Mouse (Mus musculus) fibroblast of lung, adult 2 months (primary cell): Measurements from ENCODE around the gene Ak2.
A peak's percentile ranks its signal among the peaks of the same experiment; 100 is the strongest.

Source experiments
- DNase-seq: peaks from one replicate; pipeline ENCODE4 v3.0.0-alpha.2; 2011; ENCODE audit warnings: low read depth

Gene Ak2

DNA sequence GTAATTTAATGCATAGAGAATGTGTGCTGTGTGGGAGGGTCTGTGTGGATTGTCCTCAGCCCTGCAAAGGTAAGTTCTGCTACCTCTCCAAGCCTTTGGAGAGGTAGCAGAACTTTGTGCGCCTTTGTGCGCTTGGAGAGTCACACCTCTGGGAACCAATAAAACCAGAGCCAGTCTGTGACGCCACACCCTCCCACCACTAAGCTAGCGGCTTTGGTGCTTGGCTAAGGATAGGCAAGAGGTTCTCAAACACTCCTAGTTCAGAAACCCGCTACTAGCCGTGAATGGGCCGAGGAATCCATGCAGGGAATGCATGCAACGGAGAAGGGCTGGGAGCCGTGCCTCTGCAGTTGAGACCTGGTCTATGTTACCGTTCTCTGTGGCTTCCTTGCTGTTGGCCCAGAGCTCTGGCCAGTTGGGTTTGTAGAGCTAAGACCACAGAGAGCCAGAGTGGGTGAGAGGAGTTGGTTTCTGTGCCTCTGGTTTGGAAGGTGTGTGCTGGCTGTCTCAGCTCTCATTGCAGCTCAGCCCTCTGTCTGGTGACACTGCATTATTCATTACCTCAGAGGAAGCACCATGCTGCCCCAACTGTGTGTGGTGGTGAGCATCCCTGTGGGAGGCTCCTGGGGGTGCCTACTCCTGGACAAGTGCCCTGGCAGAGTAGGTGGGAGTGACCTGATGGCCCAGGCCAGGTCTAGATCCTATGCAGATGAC lies 21.6 kb downstream of the Ak2 start:
- no peak for DNase-seq

DNA sequence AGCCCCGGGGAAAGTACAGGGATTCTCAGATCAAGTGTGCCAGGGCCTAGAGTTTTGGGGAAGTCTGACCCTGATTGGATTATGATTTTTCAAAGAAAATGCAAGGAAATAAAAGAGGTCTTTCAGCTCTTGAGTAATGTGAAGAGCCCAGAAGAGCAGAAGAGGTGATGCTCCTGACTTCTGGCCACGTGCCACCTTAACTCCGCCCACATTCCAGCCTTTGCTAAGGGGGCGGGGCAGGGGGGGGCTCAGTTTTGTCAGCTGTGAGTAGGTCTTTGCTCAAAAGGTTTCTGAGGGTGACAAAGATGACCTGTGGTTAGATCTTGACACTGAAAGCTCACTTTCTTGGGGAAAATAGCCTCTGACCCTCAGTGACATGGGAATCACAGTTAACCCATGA lies 24.6 kb downstream of the Ak2 start:
- DNase-seq = no peak

DNA sequence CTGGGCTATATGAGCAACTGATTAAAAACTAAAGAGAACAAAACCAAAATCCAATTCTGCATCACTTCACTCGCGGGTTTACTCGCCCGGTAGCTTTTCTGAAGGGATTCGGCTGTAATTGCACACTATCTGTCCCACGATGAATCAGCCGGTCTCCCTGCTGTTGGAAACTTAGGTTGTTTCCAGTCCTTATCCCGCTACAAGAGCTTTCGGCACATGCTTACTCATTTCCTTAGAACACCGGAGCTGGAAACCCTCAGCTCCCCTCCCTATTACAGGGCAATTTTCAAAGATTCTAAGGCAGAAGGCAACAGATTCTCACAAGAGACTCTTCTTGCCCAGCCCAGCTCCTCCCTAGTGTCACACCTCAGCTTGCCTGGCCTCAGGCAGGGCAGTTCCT lies 25.4 kb downstream of the Ak2 start:
- DNase-seq = no peak

DNA sequence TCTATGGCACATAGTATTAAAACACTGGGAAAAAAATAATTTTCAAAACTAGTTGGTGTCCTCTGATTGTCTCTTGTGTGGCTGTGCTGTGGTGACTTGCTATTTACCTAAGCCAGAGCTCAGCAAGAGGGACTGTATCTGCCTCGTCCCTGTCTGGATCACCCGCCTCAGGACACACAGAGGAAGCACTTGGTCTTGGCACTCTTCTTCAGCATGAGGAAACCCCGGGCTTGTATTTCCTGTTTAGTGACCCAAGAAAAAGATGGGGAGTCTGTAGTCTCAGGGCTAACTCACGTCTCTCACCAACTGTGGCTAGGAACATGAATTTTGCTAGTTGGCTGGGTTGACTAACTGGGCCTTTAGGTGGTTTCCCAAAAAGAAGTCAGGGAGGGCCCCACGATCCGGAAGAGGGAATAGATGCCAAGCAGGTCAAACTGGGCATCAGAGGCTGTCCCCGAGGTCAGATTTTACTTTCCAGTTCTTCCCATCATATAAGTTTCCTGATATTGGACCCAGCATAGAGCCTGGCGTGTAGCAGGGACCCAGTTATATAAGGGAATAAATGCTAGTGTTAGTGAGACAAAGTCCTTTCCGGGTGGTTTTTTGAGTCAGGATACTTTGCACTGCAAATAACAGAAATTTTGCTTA lies 27.2 kb downstream of the Ak2 start:
- DNase-seq = no peak

DNA sequence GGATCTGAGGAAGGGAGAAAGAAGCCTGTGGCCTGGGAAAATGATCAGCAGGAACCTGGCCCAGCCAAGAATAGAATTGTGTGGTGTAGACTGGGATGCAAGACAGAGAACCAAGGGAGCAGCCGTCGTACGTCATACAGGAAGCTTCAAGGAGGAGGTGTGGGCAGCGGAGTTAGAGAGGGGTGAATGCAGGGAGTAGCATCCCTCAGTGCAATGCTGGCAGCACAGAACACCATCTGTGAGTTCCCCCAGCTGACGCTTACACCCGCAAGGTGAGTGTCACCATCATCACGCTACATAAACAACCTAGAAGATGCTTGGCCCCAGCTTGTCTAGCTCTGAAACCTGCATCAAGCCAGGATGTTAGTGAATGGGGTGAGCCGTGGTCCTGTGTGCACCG lies 28.0 kb downstream of the Ak2 start:
- DNase-seq = no peak

DNA sequence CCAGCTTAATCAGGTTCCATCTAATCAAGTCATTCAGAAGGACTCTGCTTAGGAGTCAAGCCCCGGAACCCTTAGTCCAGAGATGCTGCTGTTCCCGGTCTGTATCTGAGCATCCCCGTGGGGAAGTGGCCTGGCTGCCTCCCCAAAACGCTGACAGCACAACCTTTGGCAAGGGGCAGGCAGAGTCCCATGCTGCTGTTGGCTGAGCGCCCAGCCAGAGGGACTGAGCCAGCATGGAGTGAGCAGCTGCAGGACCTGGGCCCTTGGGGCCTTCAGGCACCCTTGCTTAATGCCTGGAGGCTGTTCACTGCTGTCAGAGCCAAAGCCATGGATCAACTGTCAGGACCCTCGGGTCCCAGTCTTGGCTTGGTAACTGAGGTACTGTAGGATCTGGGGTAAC lies 28.7 kb downstream of the Ak2 start:
- no peak for DNase-seq

DNA sequence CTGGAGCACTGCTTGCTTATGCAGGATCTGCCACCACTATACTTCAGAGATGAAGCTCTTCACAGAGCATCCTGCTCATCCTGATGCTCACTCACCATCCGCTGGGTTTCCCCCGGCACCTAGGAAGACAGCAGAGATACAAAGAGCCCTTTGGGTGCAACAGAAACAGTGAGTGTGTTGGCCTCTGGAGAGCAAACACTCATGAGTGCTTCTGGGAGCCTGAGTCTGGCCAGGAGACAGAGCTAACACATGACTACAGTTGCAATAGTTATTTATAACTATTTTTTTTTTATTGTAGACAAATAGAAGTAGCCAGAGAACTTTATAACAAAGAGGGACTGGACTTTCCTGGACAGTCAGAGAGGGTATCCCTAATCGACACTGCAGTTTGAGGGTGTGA lies 29.7 kb downstream of the Ak2 start:
- no peak for DNase-seq

DNA sequence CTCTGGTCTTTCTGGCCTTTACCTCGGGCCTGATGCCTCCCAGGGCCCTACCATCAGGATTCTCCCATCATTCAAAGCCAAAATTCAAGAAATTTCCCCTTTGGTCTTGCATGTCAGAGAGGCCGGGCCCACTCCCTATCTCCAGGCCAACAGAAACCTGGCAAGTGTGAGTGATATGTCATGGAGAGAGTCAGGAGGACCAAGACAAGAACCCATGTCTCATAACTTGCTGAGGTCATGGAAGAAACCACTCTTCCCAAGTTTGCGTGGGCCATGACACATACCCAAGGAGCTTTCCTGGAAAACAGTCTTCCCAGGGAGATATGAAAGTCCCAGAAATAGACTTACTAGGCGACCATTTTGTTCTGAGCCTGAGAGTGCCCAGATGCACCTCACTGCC lies 30.1 kb downstream of the Ak2 start:
- DNase-seq = no peak

DNA sequence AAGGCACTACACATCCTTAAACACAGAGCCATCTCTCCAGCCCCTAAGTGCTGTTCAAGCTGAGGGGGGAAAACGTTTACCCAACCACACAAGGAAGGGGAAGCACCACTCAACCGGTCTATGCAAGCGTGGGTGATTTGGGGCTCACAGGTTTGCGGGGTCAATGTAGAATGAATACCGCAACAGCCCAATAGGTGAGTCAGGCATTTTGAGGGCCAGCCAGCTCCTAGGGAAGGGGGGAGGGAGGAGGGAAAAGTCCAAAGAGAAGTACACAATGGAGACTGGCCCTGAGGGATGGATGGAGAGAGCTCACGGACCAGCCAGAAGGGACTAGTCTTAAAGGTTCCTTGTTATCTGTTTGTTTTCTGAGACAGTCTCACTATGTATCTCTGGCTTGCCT lies 32.1 kb downstream of the Ak2 start:
- no peak for DNase-seq

DNA sequence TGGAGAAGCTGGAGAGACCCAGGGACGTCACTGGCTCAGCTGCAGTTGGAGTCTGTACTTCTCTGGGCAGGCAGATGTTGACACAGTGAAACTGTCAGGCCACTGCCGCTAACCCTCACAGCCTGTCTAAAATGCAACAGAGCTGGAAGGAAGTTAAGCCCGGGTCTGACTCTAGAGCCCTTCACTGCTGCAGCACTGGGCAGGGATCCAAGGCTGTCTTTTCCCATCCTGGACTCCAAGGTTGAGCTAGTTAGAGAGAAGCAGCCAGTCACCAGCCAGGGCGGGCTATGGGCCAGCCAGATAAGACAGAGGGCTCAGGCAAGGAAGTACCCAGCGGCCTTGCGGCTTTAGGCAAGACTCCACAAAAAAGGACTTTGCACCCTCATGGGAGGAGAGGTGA lies 33.0 kb downstream of the Ak2 start:
- DNase-seq = no peak

DNA sequence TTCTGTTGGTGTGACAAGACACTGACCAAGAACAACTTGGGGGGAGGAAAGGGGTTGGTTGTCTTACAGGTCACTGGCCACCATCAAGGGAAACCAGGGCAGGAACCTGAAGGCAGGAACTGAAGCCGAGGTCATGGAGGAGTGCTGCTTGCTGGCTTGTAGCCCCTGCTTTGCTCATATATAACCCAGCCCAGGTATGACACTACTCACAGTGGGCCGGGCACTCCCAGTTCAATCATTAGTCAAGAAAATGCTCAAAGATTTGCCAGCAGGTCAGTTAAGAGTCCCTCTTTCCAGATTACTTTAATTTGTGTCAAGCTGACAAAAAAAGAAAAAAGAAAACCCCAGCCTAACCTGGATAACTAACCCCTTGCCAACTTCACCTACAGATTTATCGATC lies 33.9 kb downstream of the Ak2 start:
- DNase-seq = no peak

DNA sequence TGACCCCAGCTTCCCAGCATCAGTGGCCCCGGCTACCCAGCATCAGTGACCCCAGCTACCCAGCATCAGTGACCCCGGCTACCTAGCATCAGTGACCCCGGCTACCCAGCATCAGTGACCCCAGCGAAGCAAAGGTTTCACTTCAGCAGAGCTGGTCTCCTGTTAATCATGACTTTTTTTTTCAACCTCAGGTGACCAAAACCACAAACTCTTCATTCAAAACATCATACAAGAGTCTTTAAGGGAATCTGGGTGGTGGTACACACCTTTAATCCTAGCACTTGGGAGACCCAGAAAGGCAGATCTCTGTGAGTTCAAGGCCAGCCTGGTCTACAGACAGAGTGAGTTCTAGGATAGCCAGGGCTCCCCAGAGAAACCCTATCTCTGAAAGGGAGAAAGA lies 39.0 kb downstream of the Ak2 start:
- DNase-seq = no peak

DNA sequence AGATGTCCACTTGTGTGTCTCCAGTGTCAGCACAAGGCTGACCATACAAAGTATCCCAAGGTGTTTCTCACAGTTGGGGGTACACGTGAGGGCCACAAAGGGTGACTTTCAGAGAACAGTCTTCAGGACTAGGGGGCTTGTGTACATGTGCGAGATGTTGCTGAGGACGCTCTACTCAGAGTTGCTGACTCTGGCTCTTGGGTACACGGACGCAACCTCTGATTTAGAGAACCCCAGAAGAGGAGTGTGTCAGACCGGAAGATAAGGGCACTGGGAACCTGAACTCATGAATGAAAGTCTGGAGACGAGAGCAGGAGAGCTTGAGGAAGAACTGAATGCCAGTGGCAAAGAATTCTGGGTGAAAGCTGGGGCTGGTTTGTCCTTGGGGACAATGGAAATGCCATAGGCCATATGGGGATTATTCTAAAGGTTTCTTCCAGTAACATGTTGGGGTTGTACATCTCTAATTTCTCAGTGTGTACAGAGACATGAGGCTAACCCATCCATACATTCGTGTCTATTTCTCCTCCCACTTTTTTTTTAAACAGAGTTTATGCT lies 39.7 kb downstream of the Ak2 start:
- no peak for DNase-seq

DNA sequence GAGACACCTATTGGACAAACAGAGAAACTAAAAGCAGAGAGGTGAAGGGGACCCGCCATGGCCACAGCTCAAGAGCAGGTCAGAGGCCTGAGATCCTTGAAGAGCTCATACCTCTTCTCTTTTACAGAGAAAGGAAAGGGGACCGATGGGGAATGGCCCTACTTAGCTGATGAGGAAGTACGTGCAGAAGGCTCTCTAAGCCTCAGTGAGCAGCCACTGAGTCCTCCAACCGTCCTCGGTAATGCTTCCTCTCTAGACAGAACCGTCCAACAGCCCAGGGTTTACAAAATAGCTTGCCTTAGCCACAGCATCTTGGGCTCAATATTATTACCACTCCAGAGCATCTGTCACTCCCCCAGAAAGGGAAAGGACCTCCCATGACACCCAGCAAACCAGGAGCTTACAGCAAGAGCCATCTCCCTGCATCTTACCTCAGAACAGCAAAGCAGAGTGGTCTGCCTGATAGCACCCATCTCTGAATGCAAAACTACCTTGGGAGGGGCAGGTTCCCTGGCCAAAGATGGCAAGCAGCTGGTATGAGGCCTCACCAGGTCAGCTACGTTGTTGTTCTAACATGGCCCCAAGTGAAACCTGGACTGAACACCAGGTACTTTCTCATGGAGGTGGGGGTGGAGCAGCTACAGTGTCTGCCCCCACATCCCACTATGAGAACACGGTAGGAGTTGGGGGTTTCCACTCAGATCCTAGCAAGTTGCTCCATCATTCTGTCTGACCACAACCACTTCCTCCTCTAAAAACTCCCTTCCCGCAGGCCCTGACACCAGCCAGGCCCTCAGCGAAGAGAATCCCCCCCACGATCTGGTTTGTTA lies 40.6 kb downstream of the Ak2 start:
- peak; percentile 72 for DNase-seq

DNA sequence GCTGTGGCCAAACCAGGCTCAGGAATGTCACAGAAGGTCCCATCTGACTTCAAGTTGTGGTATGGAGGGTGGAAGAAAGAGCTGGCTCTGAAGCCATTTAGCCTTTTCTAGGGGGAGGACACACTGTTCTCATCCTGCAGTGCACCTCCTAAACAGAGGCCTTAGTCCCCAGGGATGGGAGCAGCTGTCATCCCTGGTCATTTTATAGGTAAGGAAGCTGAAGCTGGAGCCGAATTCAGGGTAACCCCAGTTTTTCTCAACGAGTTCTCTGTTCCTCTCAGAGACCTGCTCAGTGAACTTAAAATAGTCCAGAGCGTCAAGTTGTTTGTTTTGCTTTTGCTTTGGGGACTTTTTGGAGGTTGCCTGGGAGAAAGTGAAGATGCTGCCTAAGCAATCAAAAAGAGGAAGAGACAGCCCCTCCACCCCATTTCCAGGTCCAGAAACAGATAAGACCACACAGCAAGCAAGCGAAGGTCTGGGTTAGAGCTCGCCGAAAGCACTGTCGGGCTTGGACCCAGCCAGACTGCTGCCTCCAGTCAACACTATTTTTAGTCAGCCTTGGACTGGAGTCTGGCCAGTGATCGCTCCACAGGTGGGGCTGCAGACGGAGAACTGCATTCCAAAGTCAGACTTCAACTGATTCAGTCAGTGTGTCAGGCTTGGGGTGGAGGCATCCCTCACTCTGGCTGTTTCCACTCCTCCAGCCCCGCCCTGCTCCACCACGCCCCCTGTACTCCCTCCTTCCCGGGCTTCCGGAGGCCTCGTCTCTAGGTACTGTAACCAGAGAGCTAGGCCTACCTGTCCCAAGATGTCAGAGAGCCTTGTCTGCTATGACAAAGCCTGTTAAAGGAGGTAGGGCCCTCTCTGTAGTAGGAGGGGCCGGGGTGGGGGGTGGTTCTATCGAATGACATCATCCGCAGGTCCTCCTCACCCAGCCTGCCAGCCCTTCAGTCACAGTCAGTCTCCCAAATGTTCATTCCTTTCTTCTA lies 41.5 kb downstream of the Ak2 start:
- DNase-seq = peak; percentile 90

DNA sequence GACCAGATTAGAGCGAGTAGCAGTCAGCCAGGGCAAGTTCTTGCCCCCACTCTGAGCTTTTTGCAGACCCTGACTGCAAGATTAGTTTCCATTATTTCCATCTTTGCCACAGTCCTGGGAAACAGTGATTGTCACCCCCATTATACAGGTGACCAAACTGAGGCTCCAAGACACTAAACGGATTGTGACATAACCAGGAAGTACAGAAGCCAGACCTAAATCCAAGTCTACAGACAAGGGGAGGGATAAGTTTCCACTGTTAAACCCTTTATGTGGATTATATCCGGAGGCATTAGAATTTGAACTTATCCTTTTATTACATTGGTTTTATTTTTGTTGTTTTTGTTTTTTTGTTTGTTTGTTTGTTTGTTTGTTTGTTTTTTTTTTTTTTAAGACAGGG lies 42.5 kb downstream of the Ak2 start:
- DNase-seq = no peak

DNA sequence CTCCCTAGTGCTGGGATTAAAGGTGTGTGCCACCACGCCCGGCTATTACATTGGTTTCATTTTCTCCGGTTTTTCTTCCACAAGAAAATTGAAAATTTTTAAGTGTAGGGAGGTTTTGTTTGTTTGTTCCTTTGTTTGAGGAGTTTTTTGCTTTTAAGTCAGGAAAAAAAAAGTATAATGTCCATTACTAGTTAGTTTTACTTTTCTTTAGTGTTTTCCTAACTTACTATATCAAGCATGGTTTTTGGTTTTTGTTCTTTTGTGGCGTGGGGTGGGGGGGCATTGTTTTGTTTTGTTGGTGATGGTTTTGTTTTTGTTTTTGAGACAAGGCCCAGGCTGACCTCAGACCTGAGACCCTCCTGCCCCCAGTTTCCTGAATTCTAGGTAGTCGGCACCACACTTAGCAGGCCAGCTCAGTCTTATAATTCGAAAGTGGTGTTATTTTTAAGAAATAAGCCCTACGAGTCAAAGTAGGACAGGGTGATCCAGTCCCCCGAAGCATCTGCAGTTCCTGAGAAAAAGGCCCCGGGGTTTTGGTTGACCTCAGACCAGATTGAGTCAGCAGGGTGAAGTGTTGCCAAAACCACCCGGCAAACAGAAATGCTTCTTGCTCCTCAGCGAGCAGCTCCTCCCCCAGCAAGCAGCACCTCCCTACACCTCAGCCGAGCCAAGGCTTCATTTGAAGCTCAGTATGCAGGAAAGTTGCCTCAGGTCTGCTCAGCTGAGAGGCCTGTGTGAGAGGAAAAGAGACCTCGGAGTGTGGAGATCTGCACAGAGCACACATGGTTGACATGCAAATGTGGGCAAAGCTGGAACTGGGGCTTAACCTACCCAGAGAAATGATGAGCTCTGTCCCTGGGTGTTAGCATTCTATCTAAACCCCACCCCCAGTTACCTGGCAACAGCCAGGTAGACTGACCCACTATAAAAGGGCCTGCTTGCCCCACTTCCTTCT lies 43.2 kb downstream of the Ak2 start:
- DNase-seq = peak; percentile 97

DNA sequence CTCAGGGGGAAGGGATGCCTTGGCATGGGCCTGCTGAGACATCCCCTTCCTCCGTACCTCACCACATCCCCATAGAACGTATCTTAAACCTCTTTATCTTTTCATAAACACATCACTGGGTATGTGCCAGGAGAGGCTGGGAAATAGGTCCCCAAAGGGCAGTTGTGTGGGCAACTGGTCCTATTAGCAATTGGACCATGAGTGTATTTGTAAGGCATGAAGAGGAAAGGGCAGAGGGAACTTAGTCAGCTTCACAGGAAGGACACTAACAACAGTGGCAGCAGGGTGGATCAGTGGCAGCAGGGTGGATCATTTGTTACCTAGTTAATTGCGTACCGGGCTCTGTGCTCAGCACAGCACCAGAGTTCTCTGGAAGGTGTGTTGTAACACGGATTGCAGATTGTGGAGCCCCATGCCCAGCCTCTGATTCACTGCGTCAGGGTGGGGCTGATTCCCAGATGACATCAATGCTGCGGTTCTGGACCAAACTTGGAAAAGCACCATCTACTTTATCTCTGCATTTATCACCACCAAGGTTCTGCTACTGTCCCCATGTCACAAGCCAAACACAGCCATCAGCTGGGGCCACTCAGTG lies 44.2 kb downstream of the Ak2 start:
- DNase-seq = peak; percentile 57

DNA sequence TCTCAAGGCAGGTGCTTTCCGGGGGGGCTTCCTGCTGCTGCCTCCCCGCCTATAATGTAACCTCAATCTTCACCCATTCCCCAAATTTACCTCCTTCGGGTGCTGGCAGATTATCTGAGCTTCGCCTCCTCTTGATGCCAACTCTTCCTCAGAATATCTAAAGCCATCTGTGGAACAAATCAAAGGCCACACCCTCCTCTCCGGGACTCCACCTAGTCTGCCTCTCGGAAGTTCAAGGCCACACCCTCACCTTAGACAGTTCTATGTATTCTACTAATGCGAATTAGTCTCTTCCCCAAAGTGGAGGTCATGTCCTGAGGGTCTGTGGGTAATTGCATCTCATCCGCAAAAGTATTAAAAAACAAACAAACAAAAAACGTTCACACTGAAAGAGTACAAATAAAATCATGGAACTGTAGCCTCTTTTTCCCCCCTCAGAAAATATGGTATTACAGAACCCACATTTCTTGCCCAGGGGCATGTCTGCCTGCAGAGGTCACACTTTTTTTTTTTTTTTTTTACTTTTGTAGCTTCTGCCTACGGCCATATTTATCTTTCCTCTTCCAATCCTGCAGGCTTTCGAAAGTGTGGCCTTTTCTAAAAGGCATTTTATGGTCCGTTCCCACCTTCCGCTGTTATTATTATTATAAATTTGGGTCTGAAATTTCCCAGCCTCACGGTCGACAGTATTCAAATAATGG lies 56.1 kb downstream of the Ak2 start:
- no peak for DNase-seq
